Mouse (Mus musculus) lung, postnatal 4 days (tissue): ENCODE data around the gene Vmn2r121.

Source experiments
- DNase-seq, 2 experiments: peaks; one replicate each; pipeline ENCODE4 v3.0.0; 2021

Vmn2r121 gene

GRCm38 (mm10) chrX:124135852-124136251 lies at the start of gene Vmn2r121:
TSS of gene Vmn2r121 (minus strand) at chrX:124135952.
- DNase-seq: no peak
